Mouse (Mus musculus): ENCODE results near the gene Ak8.

The Ak8 gene

DNA sequence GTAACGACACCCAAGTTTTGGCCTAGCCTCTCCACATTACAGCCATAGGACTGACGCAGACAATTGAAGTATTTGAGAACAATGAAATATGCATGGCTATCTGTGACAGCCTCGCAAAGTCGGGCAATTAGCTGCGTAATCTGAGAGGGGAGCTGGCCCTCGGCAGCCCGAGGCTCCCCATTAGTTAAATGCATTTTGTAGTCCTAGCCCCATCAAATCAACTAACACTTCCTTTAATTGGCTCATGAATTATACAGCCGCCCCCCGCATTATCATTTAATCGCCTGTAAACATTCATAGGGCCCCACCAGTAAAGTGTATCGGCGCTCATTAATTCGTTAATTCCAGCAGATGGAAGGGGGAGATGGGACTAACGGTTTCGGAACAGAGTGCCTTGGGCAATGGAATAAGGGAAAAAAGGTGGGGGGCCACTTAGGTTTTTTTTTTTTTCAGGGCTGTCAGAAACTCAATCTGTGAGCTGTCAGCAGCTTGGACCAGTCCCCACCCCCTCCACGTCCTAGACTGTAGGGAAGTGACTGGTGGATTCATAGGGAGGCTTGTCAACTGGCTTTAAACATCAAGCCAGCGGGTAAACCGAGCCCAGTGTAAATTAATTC lies 97.6 kb downstream of the Ak8 start:
- peak in 1 of 2 experiments; percentile 17 for DNase-seq

- peak in 1 of 2 experiments; percentile 22 for DNase-seq
Observed at GRCm38 (mm10) chr2:28798390-28798789, 98.4 kb downstream of the Ak8 start.

DNA sequence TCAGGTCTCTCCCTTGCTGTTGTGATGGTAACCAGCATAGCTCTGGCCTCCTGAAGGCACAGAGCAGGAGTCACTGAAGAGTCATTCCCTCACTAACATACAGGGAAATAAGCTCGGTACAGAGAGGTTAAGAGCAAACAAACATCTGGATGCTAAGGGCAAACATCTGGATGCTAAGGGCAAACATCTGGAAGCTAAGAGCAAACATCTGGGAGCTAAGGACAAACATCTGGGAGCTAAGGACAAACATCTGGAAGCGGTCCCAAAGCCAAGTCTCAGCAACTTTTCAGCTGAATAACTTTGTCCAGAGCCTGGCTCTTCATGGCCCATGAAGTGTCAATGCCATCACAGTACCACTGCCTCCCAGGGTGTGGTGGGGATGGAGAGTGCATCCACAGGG lies 99.6 kb downstream of the Ak8 start:
- no peak for DNase-seq

GRCm38 (mm10) chr2:28803406-28803805 lies 103.4 kb downstream of the Ak8 start:
- DNase-seq: no peak

GRCm38 (mm10) chr2:28808841-28809240 lies 108.9 kb downstream of the Ak8 start:
- DNase-seq: peak in 1 of 2 experiments; percentile 22

DNA sequence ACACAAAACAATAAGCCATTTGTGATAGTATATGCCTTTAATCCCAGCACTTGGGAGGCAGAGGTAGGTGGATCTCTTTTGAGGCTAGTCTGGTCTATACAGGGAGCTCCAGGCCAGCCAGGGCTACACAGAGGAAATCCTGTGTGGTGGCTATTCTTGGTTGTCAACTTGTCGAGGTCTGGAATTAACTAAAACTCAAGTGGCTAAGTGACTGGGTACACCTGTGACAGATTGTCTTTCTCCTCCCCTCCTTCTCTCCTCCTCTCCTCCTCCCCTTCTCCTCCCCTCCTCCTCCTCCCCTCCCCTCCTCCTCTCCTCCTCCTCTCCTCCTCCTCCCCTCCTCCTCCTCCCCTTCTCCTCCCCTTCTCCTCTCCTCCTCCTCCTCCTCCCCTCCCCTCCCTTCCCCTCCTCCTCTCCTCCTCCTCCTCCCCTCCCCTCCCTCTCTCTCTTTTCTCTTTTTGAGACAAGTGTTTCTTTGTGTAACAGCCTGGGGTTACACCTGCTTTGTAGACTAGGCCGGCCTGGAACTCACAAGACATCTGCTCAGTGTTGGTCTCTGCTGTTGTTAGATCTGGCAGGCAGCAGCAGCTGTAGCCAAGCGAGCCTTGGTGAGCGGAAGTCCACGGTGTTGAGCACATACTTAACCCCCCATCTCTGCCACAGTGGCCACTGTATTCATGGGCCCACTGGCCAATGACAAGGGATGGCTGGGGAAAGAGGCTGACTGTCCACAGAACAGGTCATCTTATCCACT lies 110.5 kb downstream of the Ak8 start:
- no peak for DNase-seq

GRCm38 (mm10) chr2:28818866-28819265 lies 118.9 kb downstream of the Ak8 start:
- DNase-seq: no peak

DNA sequence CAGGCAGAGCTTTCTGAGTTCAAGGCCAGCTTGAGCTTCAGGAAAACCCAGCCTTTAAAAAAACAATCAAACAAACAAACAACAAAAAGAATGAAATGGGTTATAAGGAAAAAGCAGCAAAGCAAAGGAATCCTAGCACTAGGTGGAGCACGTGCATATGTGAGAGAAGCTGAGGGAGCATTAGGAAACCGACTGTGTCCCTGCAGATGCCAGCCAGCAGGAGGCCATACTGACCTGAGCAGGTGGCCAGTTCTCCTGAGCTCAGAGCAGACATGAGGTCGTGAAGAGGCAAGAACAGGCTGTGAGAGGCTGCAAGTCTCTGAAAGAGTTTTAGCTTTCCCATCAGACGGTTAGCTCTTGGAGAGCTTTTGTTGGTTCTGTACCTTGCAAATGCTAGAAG lies 129.3 kb downstream of the Ak8 start:
- peak; percentile 49 to 66 for DNase-seq

GRCm38 (mm10) chr2:28836181-28836940 lies 136.4 kb downstream of the Ak8 start:
- DNase-seq: peak; percentile 67 to 76

DNA sequence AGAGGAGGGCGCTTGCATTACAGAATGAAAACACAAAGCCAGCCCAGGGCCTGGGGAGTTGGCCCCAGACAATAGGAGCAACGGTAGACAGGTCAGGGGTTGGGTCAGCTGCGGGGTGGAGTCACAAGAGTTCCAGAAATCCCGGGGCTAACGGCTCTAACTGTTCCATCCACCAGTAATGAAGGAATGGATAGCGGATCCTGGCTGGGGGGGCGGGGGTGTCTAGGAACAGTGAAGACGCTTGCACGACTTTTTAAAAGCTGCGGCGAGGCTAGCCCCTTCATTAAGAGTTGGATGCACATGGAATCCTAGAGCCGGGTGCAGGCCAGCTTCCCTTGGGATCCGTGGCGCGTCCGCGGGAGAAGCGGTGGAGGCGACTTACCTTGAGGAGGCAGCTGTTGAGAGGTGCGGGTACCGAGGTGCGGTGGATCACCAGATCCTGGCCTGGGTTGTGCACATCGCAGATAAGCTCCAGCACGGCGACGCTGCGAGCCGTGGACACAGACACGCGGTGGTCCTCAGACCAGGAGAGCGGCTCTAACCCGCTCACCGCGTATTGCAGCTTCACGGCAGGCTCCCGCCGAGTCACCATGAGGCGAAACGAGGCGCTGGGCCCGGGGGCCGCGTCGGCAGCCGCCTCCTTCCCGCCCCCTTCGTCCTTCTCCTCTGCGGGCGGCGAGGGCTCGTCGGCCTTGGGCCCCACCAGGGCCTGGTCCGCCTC lies 139.7 kb downstream of the Ak8 start:
- DNase-seq: no peak

- peak; percentile 97 to 98 for DNase-seq
Observed at GRCm38 (mm10) chr2:28840222-28840951, 140.4 kb downstream of the Ak8 start, which contains the start of the genes Gtf3c4 and Ddx31. Gtf3c4 (minus strand) TSS chr2:28840360. Ddx31 (plus strand) TSS chr2:28840406.

DNA sequence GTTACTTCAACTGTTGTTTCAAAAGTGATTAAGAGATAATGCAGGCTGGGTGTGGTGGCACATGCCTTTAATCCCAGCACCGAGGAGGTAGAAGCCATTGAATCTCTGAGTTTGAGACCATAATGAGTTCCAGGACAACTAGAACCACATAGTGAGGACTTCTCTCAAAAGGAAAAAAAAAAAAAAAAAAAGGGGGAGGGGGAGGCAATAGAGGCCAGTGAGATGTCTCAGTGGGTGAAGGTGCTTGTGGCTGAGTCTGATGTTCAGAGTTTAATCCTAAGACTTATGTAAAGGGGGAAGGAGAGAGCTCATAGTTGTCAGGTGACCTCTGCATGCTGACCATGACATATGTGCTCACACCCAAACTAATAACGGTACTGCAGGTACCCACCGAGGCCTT lies 142.1 kb downstream of the Ak8 start:
- no peak for DNase-seq

DNA sequence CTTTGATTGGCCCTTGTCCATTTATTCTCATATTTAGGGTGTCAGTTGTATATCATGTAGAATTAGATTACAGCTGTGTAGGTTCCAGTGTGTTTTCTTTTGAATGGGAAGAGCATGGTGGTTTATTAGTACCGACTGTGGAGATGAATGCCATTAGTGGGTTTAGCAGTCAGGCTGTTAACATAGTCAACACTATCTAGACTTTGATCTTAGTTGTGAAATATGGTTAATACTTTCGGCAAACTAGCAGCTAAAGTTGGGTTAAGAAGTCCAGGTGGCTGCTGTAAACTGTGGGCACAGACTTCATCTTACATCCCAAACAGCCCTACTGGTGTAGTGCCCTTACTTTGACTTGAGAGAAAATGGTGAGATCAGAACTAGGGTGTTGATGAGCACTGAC lies 148.9 kb downstream of the Ak8 start:
- no peak for DNase-seq

DNA sequence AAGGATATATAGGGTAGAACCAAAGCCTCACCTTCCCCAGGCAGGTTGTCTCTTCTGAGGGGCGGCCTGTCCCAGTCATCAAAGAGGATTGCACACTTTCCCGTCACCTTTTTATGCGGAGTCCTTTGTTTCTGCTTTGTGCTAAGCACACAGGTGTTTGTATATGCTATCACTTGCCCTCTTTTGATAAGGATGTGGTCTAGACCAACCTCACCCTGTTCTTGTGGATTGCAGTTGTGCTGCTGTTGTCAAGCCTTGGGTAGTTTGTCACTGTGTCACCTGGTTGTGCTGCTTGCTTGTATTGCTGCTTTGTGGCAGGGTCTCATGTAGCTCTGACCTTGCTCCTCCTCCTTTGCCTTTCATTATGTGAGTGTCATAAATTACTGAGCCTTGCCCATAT lies 152.6 kb downstream of the Ak8 start:
- no peak for DNase-seq

DNA sequence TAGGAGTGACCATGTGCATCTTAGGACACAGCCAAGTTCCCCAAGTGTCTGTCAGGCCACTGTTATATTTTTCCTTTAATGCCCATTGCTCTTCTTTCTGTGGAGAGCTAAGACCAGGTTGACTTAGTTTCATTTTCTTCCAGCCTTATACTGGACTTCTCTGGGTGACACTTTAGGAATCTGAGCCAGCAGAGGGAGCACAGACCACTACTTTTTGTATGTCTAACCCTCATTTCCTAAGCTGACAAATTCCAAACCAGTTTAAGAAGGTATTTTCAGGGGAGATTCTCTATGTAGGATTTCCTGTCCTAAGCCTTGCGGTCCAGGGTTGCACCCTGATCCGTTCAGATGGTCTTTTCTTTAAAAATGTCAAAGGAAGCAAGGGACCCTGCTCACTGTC lies 155.8 kb downstream of the Ak8 start:
- DNase-seq: no peak

DNA sequence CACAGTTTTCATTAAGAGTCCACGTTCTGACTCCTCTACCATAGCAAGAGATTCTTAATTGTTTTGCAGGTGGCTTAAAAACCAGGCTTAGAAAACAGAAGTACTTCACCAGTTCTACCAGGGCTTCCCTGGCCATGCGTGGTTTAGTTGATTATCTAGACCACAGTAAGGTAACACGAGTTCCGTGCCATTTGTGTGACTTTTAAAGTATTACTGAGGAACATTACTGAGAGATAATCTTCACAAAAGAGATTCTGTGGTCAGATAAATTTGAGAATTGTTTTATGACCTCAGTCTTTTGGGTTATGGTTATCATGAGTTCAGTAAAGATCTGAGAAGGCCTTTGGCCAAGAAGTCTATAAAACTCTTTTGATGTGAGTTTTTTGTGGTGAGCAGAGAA lies 159.3 kb downstream of the Ak8 start:
- no peak for DNase-seq

DNA sequence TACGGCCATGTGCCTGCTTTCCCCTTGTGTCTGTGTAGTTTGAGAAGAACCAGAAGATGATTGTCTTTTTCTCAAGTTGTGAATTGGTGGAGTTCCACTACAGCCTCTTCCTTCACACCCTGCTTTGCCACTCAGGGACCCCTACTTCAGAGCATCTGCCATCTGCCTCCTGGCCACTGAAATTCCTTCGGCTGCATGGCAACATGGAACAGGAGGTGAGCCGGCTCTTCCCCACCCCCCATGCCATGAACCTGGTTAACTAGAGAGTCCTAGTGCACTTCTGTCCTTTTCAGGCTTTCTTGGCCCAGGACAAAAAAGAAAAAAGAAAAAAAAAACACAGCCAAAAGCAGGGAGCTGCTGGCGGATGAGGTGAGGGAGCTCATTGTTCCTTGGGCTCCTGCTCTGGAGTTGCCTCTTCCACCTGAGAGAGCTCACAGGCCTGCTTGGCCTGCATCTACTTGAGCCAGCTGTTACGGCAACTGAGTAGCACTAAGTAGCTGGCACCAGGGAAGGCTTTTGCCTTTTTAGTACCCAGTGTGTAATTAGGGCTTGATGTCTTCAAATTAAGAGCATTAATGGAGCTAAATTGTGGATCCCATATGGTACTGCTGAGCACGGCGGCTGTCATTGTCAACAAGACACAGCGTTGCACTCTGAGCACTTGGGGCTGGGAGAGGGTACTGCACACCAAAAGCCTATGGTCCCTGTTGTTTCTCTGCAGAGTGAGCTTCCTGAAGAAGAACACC lies 160.9 kb downstream of the Ak8 start:
- DNase-seq: no peak

Measured in kidney, postnatal 4 days (tissue).